ENCODE assay signal across 27 mouse cellular contexts in the genomic region with DNA sequence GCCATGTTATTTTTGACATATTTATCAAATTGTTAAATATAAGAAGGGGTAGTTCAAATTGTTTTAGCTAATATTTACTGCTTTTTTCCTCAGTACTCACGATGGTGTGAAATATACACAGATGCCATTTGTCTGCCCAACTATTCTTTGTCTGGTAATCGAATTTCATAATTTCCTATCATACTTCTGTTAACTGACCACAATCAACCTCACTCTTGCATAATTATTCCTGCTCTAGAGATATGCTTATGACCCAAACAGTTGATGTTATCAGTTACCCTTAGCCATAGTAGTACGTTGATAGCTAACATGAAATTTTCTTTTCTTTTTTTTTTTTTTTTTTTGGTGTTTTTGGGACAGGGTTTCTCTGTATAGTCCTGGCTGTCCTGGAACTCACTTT.
DNase-seq lines count a peak whose midpoint lies in the region; ATAC-seq lines count a peak whose summit lies in the region.
"Had no signal": no experiment of that assay in that cellular context is flagged by ENCODE, and none has a peak within 500 bp of the region (broad histone marks: within the 10 kb centered on the region; RNA-seq: fewer than 3 reads in every experiment).

No protein-coding gene starts in this region.

- peak; percentile 87 for DNase-seq in 416B (ENCODE audit: low read depth)
- DNase-seq in kidney, postnatal 10 days = no peak
- no peak for DNase-seq in forebrain, embryonic 14.5 days (ENCODE audit: low spot score)
- DNase-seq in left cerebral cortex, adult 18-20 months (ENCODE audit: low spot score in 2 of 2) = no peak
- DNase-seq: adrenal gland, postnatal 14 days; B cell, adult 2 months; cerebellum, adult 11-12 months; cerebellum, adult 2 months; cerebellum, adult 9-10 months; cerebellum, postnatal 10 days; cerebellum, postnatal 25 days; embryo, embryonic 11 days; forebrain, postnatal 0 days had no signal

- H3K4me2 ChIP-seq in forebrain, embryonic 14.5 days (ENCODE audit: low read length) = no peak overlapping the region
- H3K4me2 ChIP-seq: embryonic facial prominence, embryonic 13.5 days; embryonic facial prominence, embryonic 15.5 days; forebrain, embryonic 12.5 days; forebrain, embryonic 15.5 days had no signal

- H3K27ac ChIP-seq in forebrain, embryonic 14.5 days (ENCODE audit: low read depth, low read length) = no peak overlapping the region
- H3K27ac ChIP-seq: embryonic facial prominence, embryonic 13.5 days; embryonic facial prominence, embryonic 15.5 days; forebrain, embryonic 10.5 days; forebrain, embryonic 12.5 days; forebrain, embryonic 15.5 days had no signal

- H3K9ac ChIP-seq in forebrain, embryonic 14.5 days (ENCODE audit: low read length) = no peak overlapping the region
- H3K9ac ChIP-seq: embryonic facial prominence, embryonic 13.5 days; embryonic facial prominence, embryonic 15.5 days; forebrain, embryonic 12.5 days; forebrain, embryonic 15.5 days; forebrain, postnatal 0 days had no signal

- no peaks in the 10 kb centered on the region for H3K4me1 ChIP-seq in forebrain, embryonic 14.5 days (ENCODE audit: control insufficient read depth, insufficient read depth, low read length)
- H3K4me1 ChIP-seq: embryonic facial prominence, embryonic 13.5 days; embryonic facial prominence, embryonic 15.5 days; forebrain, embryonic 10.5 days; forebrain, embryonic 12.5 days; forebrain, embryonic 15.5 days had no signal

- WGBS in forebrain, embryonic 14.5 days = 91% methylated on average over 3 of the region's 3 CpGs

- H3K4me3 ChIP-seq in forebrain, embryonic 14.5 days (ENCODE audit: low read depth, low read length) = no peak overlapping the region
- H3K4me3 ChIP-seq: embryonic facial prominence, embryonic 13.5 days; embryonic facial prominence, embryonic 15.5 days; erythroblast, embryonic 14.5 days; forebrain, embryonic 10.5 days; forebrain, embryonic 12.5 days; forebrain, embryonic 15.5 days had no signal

- no peaks in the 10 kb centered on the region for H3K36me3 ChIP-seq in forebrain, embryonic 14.5 days (ENCODE audit: control insufficient read depth, insufficient read depth, low read length)
- H3K36me3 ChIP-seq: embryonic facial prominence, embryonic 13.5 days; embryonic facial prominence, embryonic 15.5 days; forebrain, embryonic 15.5 days; G1E had no signal

- H3K27me3 ChIP-seq in forebrain, embryonic 14.5 days (replicated peaks; ENCODE audit: control insufficient read depth, insufficient read depth, low read length) = no peaks in the 10 kb centered on the region
- H3K27me3 ChIP-seq: CH12.LX; embryonic facial prominence, embryonic 13.5 days; embryonic facial prominence, embryonic 15.5 days; forebrain, embryonic 12.5 days; forebrain, embryonic 15.5 days had no signal

- peak; percentile 91 for ATAC-seq in common myeloid progenitor, adult 5-6 weeks (replicated peaks; ENCODE audit: low read depth, poor library complexity, severe bottlenecking)
- peak; percentile 27 to 61; a peak in 1 of 4 replicates for ATAC-seq in hematopoietic stem cell, adult 5-6 weeks (replicated peaks in 1 of 2; ENCODE audit: insufficient read depth in 1 of 2, low FRiP score in 2 of 2, low TSS enrichment in 1 of 2, low read depth in 1 of 2, poor library complexity in 2 of 2, severe bottlenecking in 2 of 2)
- peak; percentile 81 for ATAC-seq in megakaryocyte progenitor cell, adult 5-6 weeks (replicated peaks; ENCODE audit: poor library complexity)
- no peak for ATAC-seq in forebrain, embryonic 14.5 days
- ATAC-seq: activated CD4-positive, CD25-positive, alpha-beta regulatory T cell, adult 4 months; CD4-positive, CD25-positive, alpha-beta regulatory T cell, adult 4 months; forebrain, embryonic 15.5 days; forebrain, postnatal 0 days; Patski had no signal

- no peaks in the 10 kb centered on the region for H3K9me3 ChIP-seq in forebrain, embryonic 14.5 days (replicated peaks; ENCODE audit: control insufficient read depth, low read length)
- H3K9me3 ChIP-seq: embryonic facial prominence, embryonic 13.5 days; embryonic facial prominence, embryonic 15.5 days; forebrain, embryonic 10.5 days; forebrain, embryonic 12.5 days; forebrain, embryonic 15.5 days; G1E had no signal
